Mouse (Mus musculus): ENCODE measurements around the gene Iqschfp.

DNA sequence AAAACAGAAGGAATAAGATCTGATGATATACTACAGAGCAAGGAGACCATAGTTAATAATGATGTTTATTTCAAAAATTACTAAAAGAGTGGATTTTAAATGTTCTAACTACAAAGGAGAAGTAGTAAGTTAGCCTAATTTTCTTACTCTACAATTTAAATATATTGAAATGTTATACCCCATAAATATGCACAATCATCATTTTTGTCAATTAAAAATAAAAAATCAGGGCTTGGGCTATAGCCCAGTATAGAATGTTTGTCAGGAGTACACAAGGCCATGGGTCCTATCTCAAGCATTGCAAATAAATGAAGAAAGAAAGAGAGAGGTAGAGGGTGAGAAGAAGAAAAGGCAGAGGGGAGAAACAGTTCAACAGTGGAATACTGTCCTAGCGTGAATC lies 559.6 kb downstream of the Iqschfp start:
- no peak for TF ChIP-seq EP300 (IDR thresholded peaks at IDR 0.05)
- no peak for TF ChIP-seq CTCF (IDR thresholded peaks at IDR 0.05)

All from lung, postnatal 0 days (tissue).